Mouse (Mus musculus): Measurements from ENCODE around the gene Atp5g1.
"Not testable (repeated sequence)": the region's sequence is repeated elsewhere in the genome, so short reads cannot be mapped to it uniquely, and the experiment has no call there.

Gene Atp5g1

GRCm38 (mm10) chr11:96075509-96076220, at the start of gene Atp5g1:
Gene Atp5g1 (minus strand): TSS chr11:96075670.
- peak; percentile 97 to 99 for DNase-seq

- no peak for DNase-seq
Measured at GRCm38 (mm10) chr11:96124052-96124914, 48.8 kb upstream of the Atp5g1 start.

- DNase-seq, result not testable (repeated sequence)
Measured at GRCm38 (mm10) chr11:96122806-96123205, 47.3 kb upstream of the Atp5g1 start.

GRCm38 (mm10) chr11:96119401-96119800, 43.9 kb upstream of the Atp5g1 start:
- DNase-seq, result no peak

- DNase-seq, result not testable (repeated sequence)
Measured at GRCm38 (mm10) chr11:96116925-96117324, 41.5 kb upstream of the Atp5g1 start.

GRCm38 (mm10) chr11:96116116-96116515, 40.6 kb upstream of the Atp5g1 start:
- no peak for DNase-seq

GRCm38 (mm10) chr11:96115416-96115815, 39.9 kb upstream of the Atp5g1 start:
- no peak for DNase-seq

- no peak for DNase-seq
Measured at GRCm38 (mm10) chr11:96114077-96114476, 38.6 kb upstream of the Atp5g1 start.

- no peak for DNase-seq
Measured at GRCm38 (mm10) chr11:96111751-96112150, 36.3 kb upstream of the Atp5g1 start, which contains the start of gene Calcoco2. Gene Calcoco2 (minus strand): TSS chr11:96111964.

GRCm38 (mm10) chr11:96110950-96111349, 35.5 kb upstream of the Atp5g1 start:
- DNase-seq, result not testable (repeated sequence)

GRCm38 (mm10) chr11:96108376-96108775, 32.9 kb upstream of the Atp5g1 start:
- DNase-seq, result no peak

- DNase-seq, result peak; percentile 31 to 44
Measured at GRCm38 (mm10) chr11:96093361-96093760, 17.9 kb upstream of the Atp5g1 start.

- no peak for DNase-seq
Measured at GRCm38 (mm10) chr11:96092674-96093291, 17.3 kb upstream of the Atp5g1 start.

- no peak for DNase-seq
Measured at GRCm38 (mm10) chr11:96091073-96091472, 15.6 kb upstream of the Atp5g1 start.

- DNase-seq, result no peak
Measured at GRCm38 (mm10) chr11:96087981-96088380, 12.5 kb upstream of the Atp5g1 start.

- DNase-seq, result no peak
Measured at GRCm38 (mm10) chr11:96082682-96083081, 7.2 kb upstream of the Atp5g1 start.

GRCm38 (mm10) chr11:96080736-96081135, 5.3 kb upstream of the Atp5g1 start:
- DNase-seq, result no peak

GRCm38 (mm10) chr11:96076221-96077105, 993 bp upstream of the Atp5g1 start:
- DNase-seq, result peak in 1 of 2 experiments; percentile 6

GRCm38 (mm10) chr11:96075177-96075508, 327 bp downstream of the Atp5g1 start:
- peak in 1 of 2 experiments; percentile 34 for DNase-seq

GRCm38 (mm10) chr11:96074351-96075176, 906 bp downstream of the Atp5g1 start:
- DNase-seq, result peak; percentile 47 to 49

- peak; percentile 29 to 34 for DNase-seq
Measured at GRCm38 (mm10) chr11:96073295-96073993, 2.0 kb downstream of the Atp5g1 start.

Data from cerebellum, postnatal 36 days (tissue).